8 mouse cellular contexts compared by ENCODE assay signal in the genomic region with DNA sequence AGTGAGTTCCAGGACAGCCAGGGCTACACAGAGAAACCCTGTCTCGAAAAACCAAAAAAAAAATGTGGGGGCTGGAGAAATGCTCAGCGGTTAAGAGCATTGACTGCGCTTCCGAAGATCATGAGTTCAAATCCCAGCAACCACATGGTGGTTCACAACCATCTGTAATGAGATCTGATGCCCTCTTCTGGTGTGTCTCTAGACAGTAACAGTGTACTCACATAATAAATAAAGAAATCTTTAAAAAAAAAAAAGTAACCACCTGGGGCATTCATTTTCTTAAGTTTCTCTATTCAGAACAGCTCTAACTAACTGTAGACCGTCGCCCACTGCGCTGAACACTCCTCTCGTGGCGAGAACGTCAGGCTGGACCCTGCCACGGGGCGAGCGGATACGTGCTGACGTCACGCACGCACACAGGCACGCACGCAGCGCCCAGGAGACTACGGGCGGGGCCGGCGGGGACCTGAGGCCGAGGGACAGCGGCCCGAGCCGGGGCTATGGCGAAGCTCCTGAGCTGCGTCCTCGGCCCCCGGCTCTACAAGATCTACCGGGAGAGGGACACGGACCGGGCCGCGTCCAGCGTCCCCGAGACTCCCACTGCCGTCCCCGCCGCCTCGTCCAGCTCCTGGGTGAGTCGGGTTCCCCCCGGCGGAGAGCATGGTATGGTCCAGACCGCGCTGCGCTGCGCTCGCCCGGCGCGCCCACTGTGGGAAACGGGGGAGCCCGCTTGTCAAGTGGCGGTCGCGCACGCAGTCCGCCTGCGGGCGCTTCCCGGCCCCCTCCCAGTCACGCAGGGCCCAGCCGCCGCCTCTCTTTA. TPM values are rescaled to one million over a fixed set of nuclear protein-coding genes. Genes with fewer than 3 reads are reported as not detected.
DNase-seq lines count a peak whose midpoint lies in the region; ATAC-seq and TF ChIP-seq lines count a peak whose summit lies in the region.

Gene Abhd16a, plus strand, starts transcription at position 439 of the 820 bp plus-strand sequence.

- H3K4me3 ChIP-seq in hindbrain, embryonic 14.5 days (replicated peaks; ENCODE audit: low read length) = peak within 1 kb of the TSS; percentile 47

- peaks cover 27% of the 10 kb centered on the region for H3K36me3 ChIP-seq in hindbrain, embryonic 14.5 days (replicated peaks; ENCODE audit: control insufficient read depth, insufficient read depth)

- CTCF ChIA-PET in Patski (lab: Charles Lee) = no interaction called here

- 4% methylated on average over 62 of the region's 67 CpGs for WGBS in hindbrain, embryonic 14.5 days

- peak; percentile 31 for DNase-seq in Patski (ENCODE audit: low read depth, low spot score)
- peak; percentile 94 to 97 for DNase-seq in cerebellum, postnatal 14 days
- DNase-seq in frontal cortex, postnatal 25 days (ENCODE audit: low spot score in 2 of 2) = peak; percentile 87 to 91
- peak; percentile 93 for DNase-seq in hindbrain, embryonic 14.5 days (ENCODE audit: low spot score)
- DNase-seq in layer of hippocampus, postnatal 36 days = peak; percentile 94 to 95
- DNase-seq in lung, postnatal 36 days = peak; percentile 97
- peak; percentile 97 for DNase-seq in retina, postnatal 1 day
- DNase-seq in urinary bladder, adult 18-20 months (ENCODE audit: low spot score in 2 of 2) = peak; percentile 88 to 93

- H3K4me1 ChIP-seq in hindbrain, embryonic 14.5 days (replicated peaks; ENCODE audit: control insufficient read depth, insufficient read depth, low read length) = peaks cover 10% of the 10 kb centered on the region

- in situ Hi-C loops in Patski (cut with MboI; ENCODE audit: low pct_unique_long_range_greater_than_20kb) = loop anchor here (5.0 kb wide), 1 partner anchor 57 kb away; no protein-coding TSS in a partner anchor

- H3K9ac ChIP-seq in hindbrain, embryonic 14.5 days = peak within 1 kb of the TSS; percentile 78

- peak within 1 kb of the TSS; percentile 56 for H3K4me2 ChIP-seq in hindbrain, embryonic 14.5 days (replicated peaks)

- ATAC-seq in Patski = peak; percentile 94
- peak; percentile 98 for ATAC-seq in hindbrain, embryonic 14.5 days (ENCODE audit: low FRiP score)

- POLR2A ChIA-PET in Patski (lab: Charles Lee) = interaction anchor here (0.8 to 1.2 kb wide), 3 partner anchors 9 to 35 kb away, joined by 3 to 4 read pairs (median 4); partner anchors contain the start of gene Mpig6b

- peaks cover 6% of the 10 kb centered on the region for H3K27me3 ChIP-seq in Patski
- H3K27me3 ChIP-seq in hindbrain, embryonic 14.5 days (ENCODE audit: control insufficient read depth, insufficient read depth, low read length) = no peaks in the 10 kb centered on the region

- H3K9me3 ChIP-seq in hindbrain, embryonic 14.5 days (ENCODE audit: control insufficient read depth, low read length) = no peaks in the 10 kb centered on the region

- peak within 1 kb of the TSS; percentile 94 for H3K27ac ChIP-seq in hindbrain, embryonic 14.5 days

- no peak for TF ChIP-seq CTCF in Patski (IDR thresholded peaks at IDR 0.05)

RNA-seq across cellular contexts. Expression of gene Abhd16a, which starts in this region (rescaled TPM):
- polyA plus RNA-seq in Patski (2021) = 77.3 TPM
- 86.8 and 89.1 TPM in 2 replicates for polyA plus RNA-seq in hindbrain, embryonic 14.5 days (2014; fragmentation: Nextera tagmentation; extraction: Ambion mirVana)
- total RNA-seq in layer of hippocampus, postnatal 36 days (2021) = 100 to 1,000 TPM; 101 to 102 TPM

Comparison
In these comparisons a context has a peak if more than half of its experiments do, and no peak if none do; other contexts are left out.
1. Peak in every context shown above with its lines: DNase-seq, ATAC-seq, H3K4me3 ChIP-seq and H3K27ac ChIP-seq.
2. DNase-seq: peak in every context shown above with its lines; median percentile 97 in lung, postnatal 36 days; 97 in retina, postnatal 1 day; 96 in cerebellum, postnatal 14 days; 94 in layer of hippocampus, postnatal 36 days; 93 in hindbrain, embryonic 14.5 days; 90 in urinary bladder, adult 18-20 months; 89 in frontal cortex, postnatal 25 days; 31 in Patski.